Mouse (Mus musculus) spleen, adult 2 months (tissue): Measurements from ENCODE around the gene Fdxr.

ENCODE experiments used
- CTCF ChIP-seq: fragments of 200-500 bp; IDR thresholded peaks from 2 replicates; pipeline ENCODE4 v1.5.1; 2011; ENCODE audit warnings: mild to moderate bottlenecking, inconsistent platforms; ENCODE audit not compliant: insufficient read depth, insufficient read length, insufficient replicate concordance; ENCODE audit errors: extremely low read depth
- POLR2A ChIP-seq: fragments of 200-500 bp; IDR thresholded peaks from 2 replicates; pipeline ENCODE4 v1.6.1; 2011; ENCODE audit warnings: low read depth, low read length, inconsistent platforms

DNA sequence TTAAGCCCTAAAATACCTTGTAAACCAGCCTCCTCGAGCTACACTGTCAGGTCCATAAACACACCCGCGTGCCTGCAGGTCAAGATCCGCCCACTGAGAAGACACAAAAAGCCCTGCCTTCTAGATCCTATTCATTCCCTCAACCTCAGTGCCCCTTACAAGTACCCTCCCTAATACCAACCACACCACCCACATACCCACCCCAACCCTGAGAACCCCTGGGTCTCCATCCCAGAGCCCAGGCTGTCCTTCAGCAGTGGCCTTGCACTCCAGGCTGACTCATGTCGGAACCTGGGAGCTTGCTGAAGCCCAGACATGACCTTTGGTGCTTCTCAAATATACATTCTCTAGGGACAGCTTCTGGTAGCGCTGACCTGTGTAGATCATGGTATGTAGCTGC, 2.1 kb downstream of the Fdxr start:
- no peak for TF ChIP-seq CTCF
- no peak for TF ChIP-seq POLR2A
